Mouse (Mus musculus) midbrain, embryonic 11.5 days (tissue): ENCODE data around the gene Gsc. TPM values are rescaled to one million over a fixed set of nuclear protein-coding genes. Genes with fewer than 3 reads are reported as not detected.
A peak's percentile ranks its signal among the peaks of the same experiment; 100 is the strongest.

Source experiments
- ATAC-seq: fragments of 200-750 bp; cut with Nextera tagmentation; 2 replicates; pipeline ENCODE4 v1.8.0; 2017; ENCODE audit warnings: moderate TSS enrichment, moderate library complexity; ENCODE audit not compliant: low FRiP score
- DNase-seq: peaks from one replicate; pipeline ENCODE4 v3.0.0; 2015; ENCODE audit warnings: low spot score; ENCODE audit errors: missing footprints
- H3K27ac ChIP-seq: fragments of 300-500 bp; sonication (generic); 2 replicates; pipeline ENCODE4 v1.5.1; 2014; ENCODE audit warnings: low read depth, low read length
- H3K27me3 ChIP-seq: fragments of 300-500 bp; sonication (generic); 2 replicates; pipeline ENCODE4 v1.6.1; 2014; ENCODE audit warnings: mild to moderate bottlenecking, low read length, moderate library complexity, mixed read lengths; ENCODE audit not compliant: control insufficient read depth, insufficient read depth
- H3K36me3 ChIP-seq: fragments of 300-500 bp; sonication (generic); 2 replicates; pipeline ENCODE4 v1.6.1; 2014; ENCODE audit warnings: mild to moderate bottlenecking, low read length, moderate library complexity, mixed read lengths; ENCODE audit not compliant: control insufficient read depth, insufficient read depth
- H3K4me1 ChIP-seq: fragments of 300-500 bp; sonication (generic); 2 replicates; pipeline ENCODE4 v1.6.1; 2014; ENCODE audit warnings: low read length; ENCODE audit not compliant: control insufficient read depth, insufficient read depth
- H3K4me2 ChIP-seq: fragments of 300-500 bp; sonication (generic); 2 replicates; pipeline ENCODE4 v1.6.1; 2014; ENCODE audit warnings: mild to moderate bottlenecking, moderate library complexity
- H3K4me3 ChIP-seq: fragments of 300-500 bp; sonication (generic); 2 replicates; pipeline ENCODE4 v1.5.1; 2014; ENCODE audit warnings: low read depth, low read length
- H3K9ac ChIP-seq: fragments of 300-500 bp; sonication (generic); 2 replicates; pipeline ENCODE4 v1.6.1; 2014; ENCODE audit warnings: low read length
- H3K9me3 ChIP-seq: fragments of 300-500 bp; sonication (generic); 2 replicates; pipeline ENCODE4 v1.6.1; 2016; ENCODE audit warnings: low read length; ENCODE audit not compliant: control insufficient read depth
- WGBS: fragments of 180-500 bp; shearing (Covaris S2); extraction: QIAGEN DNeasy Blood & Tissue Kit; methylation state at CpG from one replicate; pipeline ENCODE4 v1.1.7; 2014; 5-methylcytosine and 5-hydroxymethylcytosine counted together
- polyA plus RNA-seq: library from polyadenylated mRNA; unstranded; fragments of >200 nt; fragmentation: Nextera tagmentation; extraction: Ambion mirVana; gene quantifications from 2 replicates; pipeline ENCODE4 v1.2.1, GENCODE M21; 2014

Gsc gene
- polyA plus RNA-seq, 1 experiment from 2014 or later = 0.59 TPM

- WGBS = 9% methylated on average over 22 of the region's 22 CpGs
- Histone ChIP-seq H3K36me3 (no peaks in the 10 kb centered on the region), H3K4me2 (no peak overlapping the region), H3K4me3 (no peak overlapping the region), H3K9me3 (no peaks in the 10 kb centered on the region), H3K9ac (no peak overlapping the region), H3K27me3 (peaks cover 3% of the 10 kb centered on the region; the same call in 1 of the 2 replicates), H3K27ac (no peak overlapping the region), H3K4me1 (peaks cover 3% of the 10 kb centered on the region)
- DNase-seq = peak; percentile 99
- peak; percentile 68 for ATAC-seq
Measured at GRCm38 (mm10) chr12:104440087-104440760, 32.9 kb downstream of the Gsc start.

- no peak overlapping the region for H3K9ac ChIP-seq
- ATAC-seq (peak; percentile 36; the same call in 1 of the 2 replicates), DNase-seq (no peak)
- H3K4me2 ChIP-seq = no peak overlapping the region
- H3K36me3 ChIP-seq = no peaks in the 10 kb centered on the region
- no peaks in the 10 kb centered on the region for H3K27me3 ChIP-seq
- no peak overlapping the region for H3K27ac ChIP-seq
- H3K9me3 ChIP-seq = no peaks in the 10 kb centered on the region
- H3K4me1 ChIP-seq = no peaks in the 10 kb centered on the region
- no peak overlapping the region for H3K4me3 ChIP-seq
- WGBS = 83% methylated on average over 20 of the region's 20 CpGs
Measured at GRCm38 (mm10) chr12:104433951-104434735, 39.0 kb downstream of the Gsc start.

- no peak overlapping the region for H3K9ac ChIP-seq
- ATAC-seq = 0 out of 2 replicates have a peak, but pooled peaks have one; percentile 48
Measured at GRCm38 (mm10) chr12:104433214-104433613, 39.9 kb downstream of the Gsc start.

GRCm38 (mm10) chr12:104431359-104431758 is 41.8 kb downstream of the Gsc start:
- WGBS = 81% methylated on average over 10 of the region's 10 CpGs
- Histone ChIP-seq H3K4me3 (no peak overlapping the region), H3K36me3 (no peaks in the 10 kb centered on the region), H3K9me3 (no peaks in the 10 kb centered on the region), H3K27me3 (no peaks in the 10 kb centered on the region), H3K4me1 (no peaks in the 10 kb centered on the region), H3K27ac (no peak overlapping the region), H3K4me2 (no peak overlapping the region), H3K9ac (no peak overlapping the region)
- no peak for ATAC-seq
- DNase-seq = no peak

More at GRCm38 (mm10) chr12:104433214-104433613, 39.9 kb downstream of the Gsc start:
- no peaks in the 10 kb centered on the region for H3K36me3 ChIP-seq
- H3K4me3 ChIP-seq = no peak overlapping the region
- DNase-seq = peak; percentile 81
- 23% methylated on average over 7 of the region's 7 CpGs for WGBS
- no peaks in the 10 kb centered on the region for H3K4me1 ChIP-seq
- no peak overlapping the region for H3K27ac ChIP-seq
- no peak overlapping the region for H3K4me2 ChIP-seq
- no peaks in the 10 kb centered on the region for H3K27me3 ChIP-seq
- H3K9me3 ChIP-seq = no peaks in the 10 kb centered on the region

- no peaks in the 10 kb centered on the region for H3K9me3 ChIP-seq
- ATAC-seq (peak; percentile 61; the same call in 1 of the 2 replicates), DNase-seq (peak; percentile 90)
- no peak overlapping the region for H3K4me2 ChIP-seq
- no peak overlapping the region for H3K9ac ChIP-seq
- no peaks in the 10 kb centered on the region for H3K27me3 ChIP-seq
- H3K4me1 ChIP-seq = no peaks in the 10 kb centered on the region
- no peak overlapping the region for H3K27ac ChIP-seq
- 9% methylated on average over 7 of the region's 7 CpGs for WGBS
- no peaks in the 10 kb centered on the region for H3K36me3 ChIP-seq
- no peak overlapping the region for H3K4me3 ChIP-seq
Measured at GRCm38 (mm10) chr12:104426915-104427314, 46.2 kb downstream of the Gsc start.

- H3K27ac ChIP-seq = no peak overlapping the region
- 79% methylated on average over 3 of the region's 3 CpGs for WGBS
- H3K9ac ChIP-seq = no peak overlapping the region
- H3K4me2 ChIP-seq = no peak overlapping the region
- no peaks in the 10 kb centered on the region for H3K9me3 ChIP-seq
- H3K36me3 ChIP-seq = no peaks in the 10 kb centered on the region
- DNase-seq = no peak
- no peak overlapping the region for H3K4me3 ChIP-seq
- no peak for ATAC-seq
- no peaks in the 10 kb centered on the region for H3K4me1 ChIP-seq
- no peaks in the 10 kb centered on the region for H3K27me3 ChIP-seq
Measured at GRCm38 (mm10) chr12:104425591-104425990, 47.5 kb downstream of the Gsc start.

- no peak for DNase-seq
- no peak for ATAC-seq
- Histone ChIP-seq H3K27ac (no peak overlapping the region), H3K27me3 (no peaks in the 10 kb centered on the region), H3K9ac (no peak overlapping the region), H3K36me3 (no peaks in the 10 kb centered on the region), H3K4me2 (no peak overlapping the region), H3K9me3 (no peaks in the 10 kb centered on the region), H3K4me3 (no peak overlapping the region), H3K4me1 (no peaks in the 10 kb centered on the region; the same call in 1 of the 2 replicates)
- 84% methylated on average over 11 of the region's 11 CpGs for WGBS
Measured at GRCm38 (mm10) chr12:104422615-104423392, 50.3 kb downstream of the Gsc start.
